Comparison of ENCODE assay signal across 8 mouse cellular contexts in genomic region chr5:139380385-139381248, GRCm38 (mm10). TPM values are rescaled to one million over a fixed set of nuclear protein-coding genes. Genes with fewer than 3 reads are reported as not detected.
DNase-seq lines count a peak whose midpoint lies in the region; ATAC-seq and TF ChIP-seq lines count a peak whose summit lies in the region.

No protein-coding gene starts in this region.

- WGBS in heart, embryonic 11.5 days (ENCODE audit: insufficient replicate concordance): 1% methylated on average over 72 of the region's 73 CpGs
- under 1% methylated on average over 73 of the region's 73 CpGs for WGBS in kidney, embryonic 16.5 days
- WGBS in liver, adult 2 months: under 1% methylated on average over 73 of the region's 73 CpGs

- peak overlapping the region; percentile 77 for H3K4me3 ChIP-seq in heart, embryonic 11.5 days (ENCODE audit: low read depth, low read length)
- peak overlapping the region; percentile 76 for H3K4me3 ChIP-seq in kidney, embryonic 16.5 days (ENCODE audit: low read length)
- peak overlapping the region; percentile 82 for H3K4me3 ChIP-seq in liver, adult 2 months (ENCODE audit: insufficient read depth, low read depth, low read length)

- no peaks in the 10 kb centered on the region for H3K27me3 ChIP-seq in heart, embryonic 11.5 days (ENCODE audit: control insufficient read depth, insufficient read depth, low read length)
- no peaks in the 10 kb centered on the region for H3K27me3 ChIP-seq in kidney, embryonic 16.5 days (ENCODE audit: insufficient read depth, low read length)
- no peaks in the 10 kb centered on the region for H3K27me3 ChIP-seq in liver, adult 2 months (ENCODE audit: control insufficient read depth, insufficient read depth, low read length)

- peak overlapping the region; percentile 88 for H3K4me2 ChIP-seq in heart, embryonic 11.5 days
- H3K4me2 ChIP-seq in kidney, embryonic 16.5 days (replicated peaks; ENCODE audit: low read depth, low read length): peak overlapping the region; percentile 84

- peak overlapping the region; percentile 85 for H3K27ac ChIP-seq in heart, embryonic 11.5 days (ENCODE audit: low read depth, low read length)
- H3K27ac ChIP-seq in kidney, embryonic 16.5 days (ENCODE audit: low read length): peak overlapping the region; percentile 94
- H3K27ac ChIP-seq in liver, adult 2 months (replicated peaks; ENCODE audit: insufficient read depth, low read depth, low read length): peak overlapping the region; percentile 97

- peak; percentile 65 for ATAC-seq in erythroblast, adult 5-6 weeks (replicated peaks; ENCODE audit: low FRiP score, poor library complexity, severe bottlenecking)
- ATAC-seq in heart, embryonic 11.5 days (replicated peaks; ENCODE audit: insufficient number of reproducible peaks, low FRiP score, low TSS enrichment): peak; percentile 83
- ATAC-seq in kidney, embryonic 16.5 days (ENCODE audit: low FRiP score, low TSS enrichment): peak; percentile 82
- ATAC-seq in monocyte, adult 5-6 weeks (replicated peaks; ENCODE audit: insufficient number of reproducible peaks, low FRiP score, low TSS enrichment, poor library complexity, severe bottlenecking): peak; percentile 59

- peaks cover 79% of the 10 kb centered on the region for H3K4me1 ChIP-seq in heart, embryonic 11.5 days (ENCODE audit: control insufficient read depth, insufficient read depth, low read length)
- peaks cover 76% of the 10 kb centered on the region for H3K4me1 ChIP-seq in kidney, embryonic 16.5 days (ENCODE audit: insufficient read depth, low read length)
- peaks cover 47% of the 10 kb centered on the region for H3K4me1 ChIP-seq in liver, adult 2 months (ENCODE audit: control insufficient read depth, insufficient read depth, low read length)

- DNase-seq in 3T3-L1 (ENCODE audit: low read depth, low spot score): peak; percentile 97
- peak; percentile 95 for DNase-seq in brain, adult 2 months (ENCODE audit: low read depth, low spot score)
- DNase-seq in liver, adult 2 months (ENCODE audit: extremely low read depth, low read depth, low spot score): peak; percentile 89
- DNase-seq in spleen, postnatal 36 days (ENCODE audit: low spot score in 2 of 2): peak; percentile 90 to 95

- peak; percentile 74 for TF ChIP-seq POLR2A in liver, adult 2 months (IDR thresholded peaks at IDR 0.05; ENCODE audit: extremely low read depth, insufficient read depth, low read length)

- H3K9ac ChIP-seq in heart, embryonic 11.5 days (ENCODE audit: low read depth, low read length): peak overlapping the region; percentile 86
- H3K9ac ChIP-seq in kidney, embryonic 16.5 days (replicated peaks; ENCODE audit: low read length): peak overlapping the region; percentile 80
- peak overlapping the region; percentile 92 for H3K9ac ChIP-seq in liver, adult 2 months (ENCODE audit: low read depth, low read length)

- no peaks in the 10 kb centered on the region for H3K9me3 ChIP-seq in heart, embryonic 11.5 days (replicated peaks; ENCODE audit: control insufficient read depth, low read length)
- H3K9me3 ChIP-seq in kidney, embryonic 16.5 days (ENCODE audit: low read length): no peaks in the 10 kb centered on the region

- no peaks in the 10 kb centered on the region for H3K36me3 ChIP-seq in heart, embryonic 11.5 days (ENCODE audit: control insufficient read depth, insufficient read depth, low read length)
- no peaks in the 10 kb centered on the region for H3K36me3 ChIP-seq in kidney, embryonic 16.5 days (ENCODE audit: insufficient read depth, low read length)
- H3K36me3 ChIP-seq in liver, adult 2 months (ENCODE audit: control insufficient read depth, insufficient read depth, low read length): no peaks in the 10 kb centered on the region

- TF ChIP-seq CTCF in liver, adult 2 months (IDR thresholded peaks at IDR 0.05; ENCODE audit: low read depth, low read length): no peak

- H3K79me2 ChIP-seq in liver, adult 2 months (ENCODE audit: control insufficient read depth, insufficient read depth, low read length): peaks cover 18% of the 10 kb centered on the region; the same call in 1 of the 2 replicates

RNA-seq across cellular contexts. Expression of gene Gpr146, which starts 3.1 kb away (rescaled TPM):
- 27.3 and 37.2 TPM in 2 replicates for total RNA-seq in erythroblast, adult 5-6 weeks (2015; ENCODE audit: low replicate concordance)
- 49.4 and 58.3 TPM in 2 replicates for total RNA-seq in erythroblast, adult 5-6 weeks (2017; ENCODE audit: low replicate concordance)
- polyA plus RNA-seq in heart, embryonic 11.5 days (2014; fragmentation: Nextera tagmentation; extraction: Ambion mirVana): 7.2 and 7.5 TPM in 2 replicates
- 6.6 and 6.7 TPM in 2 replicates for polyA plus RNA-seq in kidney, embryonic 16.5 days (2015; fragmentation: Nextera tagmentation; extraction: Ambion mirVana)
- 36.5 and 57.1 TPM in 2 replicates for total RNA-seq in liver, adult 2 months (2014; rRNA removed)
- polyA plus RNA-seq in liver, adult 2 months (2012; rRNA removed): 43.5 and 70.7 TPM in 2 replicates
- 6.9 to 10.8 TPM (median 9.8 TPM) in 3 replicates for total RNA-seq in monocyte, adult 5-6 weeks (2017)

RNA-seq across cellular contexts. Expression of gene C130050O18Rik, which starts 24.5 kb away (rescaled TPM):
- total RNA-seq in erythroblast, adult 5-6 weeks (2015; ENCODE audit: low replicate concordance): 1.9 and 2.1 TPM in 2 replicates
- 2.9 and 4.3 TPM in 2 replicates for total RNA-seq in erythroblast, adult 5-6 weeks (2017; ENCODE audit: low replicate concordance)
- 0.17 and 0.21 TPM in 2 replicates for polyA plus RNA-seq in heart, embryonic 11.5 days (2014; fragmentation: Nextera tagmentation; extraction: Ambion mirVana)
- 0.60 and 0.92 TPM in 2 replicates for polyA plus RNA-seq in kidney, embryonic 16.5 days (2015; fragmentation: Nextera tagmentation; extraction: Ambion mirVana)
- total RNA-seq in liver, adult 2 months (2014; rRNA removed): 0.18 and 0.54 TPM in 2 replicates
- 0.56 and 1.6 TPM in 2 replicates for polyA plus RNA-seq in liver, adult 2 months (2012; rRNA removed)
- 28.4 to 51.7 TPM (median 32.7 TPM) in 3 replicates for total RNA-seq in monocyte, adult 5-6 weeks (2017)

RNA-seq across cellular contexts. Expression of gene Cyp2w1, which starts 28.2 kb away (rescaled TPM):
- not detected in 2 replicates for total RNA-seq in erythroblast, adult 5-6 weeks (2015; ENCODE audit: low replicate concordance)
- not detected in 2 replicates for total RNA-seq in erythroblast, adult 5-6 weeks (2017; ENCODE audit: low replicate concordance)
- not detected in 2 replicates for polyA plus RNA-seq in heart, embryonic 11.5 days (2014; fragmentation: Nextera tagmentation; extraction: Ambion mirVana)
- polyA plus RNA-seq in kidney, embryonic 16.5 days (2015; fragmentation: Nextera tagmentation; extraction: Ambion mirVana): not detected in 2 replicates
- total RNA-seq in liver, adult 2 months (2014; rRNA removed): not detected in 2 replicates
- not detected in 2 replicates for polyA plus RNA-seq in liver, adult 2 months (2012; rRNA removed)
- total RNA-seq in monocyte, adult 5-6 weeks (2017): not detected in 3 replicates

RNA-seq across cellular contexts. Expression of gene Cox19, which starts 29.4 kb away (rescaled TPM):
- total RNA-seq in erythroblast, adult 5-6 weeks (2015; ENCODE audit: low replicate concordance): 4.2 and 6.5 TPM in 2 replicates
- 7.7 and 8.8 TPM in 2 replicates for total RNA-seq in erythroblast, adult 5-6 weeks (2017; ENCODE audit: low replicate concordance)
- 85.3 and 95.2 TPM in 2 replicates for polyA plus RNA-seq in heart, embryonic 11.5 days (2014; fragmentation: Nextera tagmentation; extraction: Ambion mirVana)
- polyA plus RNA-seq in kidney, embryonic 16.5 days (2015; fragmentation: Nextera tagmentation; extraction: Ambion mirVana): 99.3 and 104 TPM in 2 replicates
- total RNA-seq in liver, adult 2 months (2014; rRNA removed): 23.6 and 25.2 TPM in 2 replicates
- 82.4 and 86.1 TPM in 2 replicates for polyA plus RNA-seq in liver, adult 2 months (2012; rRNA removed)
- 9.5 to 46.4 TPM (median 15.2 TPM) in 3 replicates for total RNA-seq in monocyte, adult 5-6 weeks (2017)

RNA-seq across cellular contexts. Expression of gene Gper1, which starts 42.3 kb away (rescaled TPM):
- total RNA-seq in erythroblast, adult 5-6 weeks (2015; ENCODE audit: low replicate concordance): not detected in 2 replicates
- total RNA-seq in erythroblast, adult 5-6 weeks (2017; ENCODE audit: low replicate concordance): not detected in 2 replicates
- polyA plus RNA-seq in heart, embryonic 11.5 days (2014; fragmentation: Nextera tagmentation; extraction: Ambion mirVana): 0.57 and 0.72 TPM in 2 replicates
- polyA plus RNA-seq in kidney, embryonic 16.5 days (2015; fragmentation: Nextera tagmentation; extraction: Ambion mirVana): 6.8 and 8.0 TPM in 2 replicates
- total RNA-seq in liver, adult 2 months (2014; rRNA removed): 0.07 TPM in 1 of 2 replicates, not detected in the other
- polyA plus RNA-seq in liver, adult 2 months (2012; rRNA removed): 0.02 and 0.05 TPM in 2 replicates
- 0.53 to 1.3 TPM in 2 of 3 replicates, not detected in the other for total RNA-seq in monocyte, adult 5-6 weeks (2017)

Comparison
In these comparisons a context has a peak if more than half of its experiments do, and no peak if none do; other contexts are left out.
1. Peak in every context shown above with its lines: DNase-seq, ATAC-seq, H3K4me3 ChIP-seq and H3K27ac ChIP-seq.